Mouse (Mus musculus) MEL (cell line): ENCODE measurements around the gene Tfpi. TPM values are rescaled to one million over a fixed set of nuclear protein-coding genes. Genes with fewer than 3 reads are reported as not detected.

ENCODE experiments used
- DNase-seq: peaks from one replicate; pipeline ENCODE4 v3.0.0; 2011; ENCODE audit warnings: low read depth, low spot score
- H3K27ac ChIP-seq: 2 replicates; pipeline ENCODE4 v1.5.1; 2012; ENCODE audit warnings: low read depth, mild to moderate bottlenecking, control low read depth, low read length, moderate library complexity; ENCODE audit not compliant: control insufficient read depth
- H3K27me3 ChIP-seq, 2 experiments: fragments of 150-350 bp in 1 of 2; sonication (generic) in 1 of 2; 2 replicates each; pipeline ENCODE4 v1.6.1; 2012; ENCODE audit warnings: low read length in 2 of 2, mild to moderate bottlenecking in 2 of 2, improper control_type of control experiment in 1 of 2, moderate library complexity in 1 of 2; ENCODE audit not compliant: insufficient read depth in 2 of 2, control insufficient read depth in 1 of 2
- H3K36me3 ChIP-seq, 2 experiments: 2 replicates each; pipeline ENCODE4 v1.6.1; 2012 to 2014; ENCODE audit warnings: low read length in 2 of 2, improper control_type of control experiment in 1 of 2, inconsistent platforms in 1 of 2, mild to moderate bottlenecking in 1 of 2; ENCODE audit not compliant: insufficient read depth in 2 of 2, control insufficient read depth in 1 of 2
- H3K4me1 ChIP-seq, 2 experiments: fragments of 150-350 bp in 1 of 2; sonication (generic) in 1 of 2; 2 replicates each; pipeline ENCODE4 v1.6.1; 2012; ENCODE audit warnings: low read length in 2 of 2, improper control_type of control experiment in 1 of 2, mild to moderate bottlenecking in 1 of 2; ENCODE audit not compliant: insufficient read depth in 2 of 2, control insufficient read depth in 1 of 2
- H3K4me3 ChIP-seq, 2 experiments: fragments of 150-350 bp in 1 of 2; sonication (generic) in 1 of 2; 2 replicates each; pipeline ENCODE4 v1.5.1; 2012; ENCODE audit warnings: low read depth in 2 of 2, low read length in 2 of 2, mild to moderate bottlenecking in 2 of 2, moderate library complexity in 2 of 2, control low read depth in 1 of 2, improper control_type of control experiment in 1 of 2; ENCODE audit not compliant: control insufficient read depth in 1 of 2, insufficient read depth in 1 of 2
- H3K79me2 ChIP-seq: 2 replicates; pipeline ENCODE4 v1.6.1; 2012; ENCODE audit warnings: mild to moderate bottlenecking, low read length, moderate library complexity; ENCODE audit not compliant: control insufficient read depth, poor library complexity, insufficient read depth
- H3K9ac ChIP-seq: 2 replicates; pipeline ENCODE4 v1.6.1; 2012; ENCODE audit warnings: low read depth, mild to moderate bottlenecking, control low read depth, low read length, moderate library complexity; ENCODE audit not compliant: control insufficient read depth, poor library complexity, severe bottlenecking
- H3K9me3 ChIP-seq: fragments of 150-350 bp; sonication (generic); replicated peaks from 2 replicates; pipeline ENCODE4 v1.6.1; 2012; ENCODE audit warnings: mild to moderate bottlenecking, low read length, improper control_type of control experiment, moderate library complexity; ENCODE audit not compliant: insufficient read depth
- BHLHE40 ChIP-seq: IDR thresholded peaks from 2 replicates; pipeline ENCODE4 v1.6.1; 2012; ENCODE audit warnings: low read depth, mild to moderate bottlenecking, inconsistent platforms, low read length, improper control_type of control experiment, borderline replicate concordance
- CHD2 ChIP-seq: IDR thresholded peaks from 2 replicates; pipeline ENCODE4 v1.6.1; 2011; ENCODE audit warnings: low read length, improper control_type of control experiment
- E2F4 ChIP-seq: IDR thresholded peaks from 2 replicates; pipeline ENCODE4 v1.6.1; 2011; ENCODE audit warnings: low read depth, low read length, improper control_type of control experiment, borderline replicate concordance
- JUND ChIP-seq: IDR thresholded peaks from 2 replicates; pipeline ENCODE4 v1.6.1; 2011; ENCODE audit warnings: low read depth, mild to moderate bottlenecking, improper control_type of control experiment, low read length
- MAX ChIP-seq: IDR thresholded peaks from 2 replicates; pipeline ENCODE4 v1.6.1; 2011; ENCODE audit warnings: low read length, improper control_type of control experiment
- MEF2A ChIP-seq: IDR thresholded peaks from 2 replicates; pipeline ENCODE4 v1.6.1; 2014; ENCODE audit warnings: low read depth, mild to moderate bottlenecking, inconsistent platforms, low read length, improper control_type of control experiment; ENCODE audit not compliant: poor library complexity, insufficient replicate concordance, severe bottlenecking; ENCODE audit errors: extremely low read depth
- MXI1 ChIP-seq: IDR thresholded peaks from 2 replicates; pipeline ENCODE4 v1.6.1; 2011; ENCODE audit warnings: mild to moderate bottlenecking, low read depth, low read length, improper control_type of control experiment
- MYB ChIP-seq: IDR thresholded peaks from 2 replicates; pipeline ENCODE4 v1.6.1; 2011; ENCODE audit warnings: mild to moderate bottlenecking, low read depth, low read length, improper control_type of control experiment
- MYC ChIP-seq: IDR thresholded peaks from 2 replicates; pipeline ENCODE4 v1.6.1; 2011; ENCODE audit warnings: low read depth, mild to moderate bottlenecking, low read length, improper control_type of control experiment, moderate library complexity
- NELFE ChIP-seq: IDR thresholded peaks from 2 replicates; pipeline ENCODE4 v1.6.1; 2011; ENCODE audit warnings: low read depth, low read length, improper control_type of control experiment
- NRF1 ChIP-seq: IDR thresholded peaks from 2 replicates; pipeline ENCODE4 v1.6.1; 2014; ENCODE audit warnings: low read depth, mild to moderate bottlenecking, inconsistent platforms, low read length, improper control_type of control experiment, moderate library complexity; ENCODE audit not compliant: poor library complexity, insufficient read depth, severe bottlenecking
- POLR2AphosphoS2 ChIP-seq: IDR thresholded peaks from 2 replicates; pipeline ENCODE4 v1.6.1; 2011; ENCODE audit warnings: low read length, improper control_type of control experiment
- POLR2AphosphoS5 ChIP-seq: IDR thresholded peaks from 2 replicates; pipeline ENCODE4 v1.6.1; 2012; ENCODE audit warnings: low read depth, borderline replicate concordance, mild to moderate bottlenecking, inconsistent platforms, low read length, moderate library complexity, mixed read lengths
- RAD21 ChIP-seq: IDR thresholded peaks from 2 replicates; pipeline ENCODE4 v1.6.1; 2011; ENCODE audit warnings: mild to moderate bottlenecking, low read depth, low read length, improper control_type of control experiment
- RCOR1 ChIP-seq: IDR thresholded peaks from 2 replicates; pipeline ENCODE4 v1.6.1; 2012; ENCODE audit warnings: low read depth, mild to moderate bottlenecking, inconsistent platforms, low read length, improper control_type of control experiment
- TAL1 ChIP-seq: IDR thresholded peaks from 2 replicates; pipeline ENCODE4 v1.6.1; 2012; ENCODE audit warnings: mild to moderate bottlenecking, inconsistent platforms, low read length, moderate library complexity, mixed read lengths
- TBP ChIP-seq: IDR thresholded peaks from 2 replicates; pipeline ENCODE4 v1.8.0; 2011; ENCODE audit warnings: low read depth, low read length, improper control_type of control experiment
- USF1 ChIP-seq: IDR thresholded peaks from 2 replicates; pipeline ENCODE4 v1.6.1; 2014; ENCODE audit warnings: low read depth, mild to moderate bottlenecking, inconsistent platforms, low read length, improper control_type of control experiment, moderate library complexity
- USF2 ChIP-seq, 2 experiments: IDR thresholded peaks; 2 replicates each; pipeline ENCODE4 v1.6.1; 2011 to 2012; ENCODE audit warnings: improper control_type of control experiment in 2 of 2, low read length in 2 of 2, borderline replicate concordance in 1 of 2, inconsistent platforms in 1 of 2, low read depth in 1 of 2, mild to moderate bottlenecking in 1 of 2; ENCODE audit not compliant: insufficient read depth in 1 of 2
- ZC3H11A ChIP-seq: IDR thresholded peaks from 2 replicates; pipeline ENCODE4 v1.6.1; 2012; ENCODE audit warnings: low read depth, mild to moderate bottlenecking, inconsistent platforms, low read length, improper control_type of control experiment
- ZKSCAN1 ChIP-seq: IDR thresholded peaks from 2 replicates; pipeline ENCODE4 v1.6.1; 2012; ENCODE audit warnings: low read depth, mild to moderate bottlenecking, inconsistent platforms, low read length, improper control_type of control experiment, moderate library complexity
- polyA plus RNA-seq, 2 experiments: library from polyadenylated mRNA; stranded (reverse) in 1 of 2; unstranded in 1 of 2; fragments of >175 nt in 1 of 2; fragments of >200 nt in 1 of 2; gene quantifications; 2 replicates each; pipeline versions ENCODE4 v1.2.1 to v1.2.4; 2012; ENCODE audit warnings: low replicate concordance in 2 of 2, low read depth in 1 of 2; ENCODE audit not compliant: insufficient read length in 2 of 2, insufficient read depth in 1 of 2, missing spikeins in 1 of 2
- total RNA-seq: library from RNA; depleted of rRNA; stranded (reverse); fragments of 300-350 nt; gene quantifications from 2 replicates; pipeline ENCODE4 v1.2.3, GENCODE M21; 2012

The Tfpi gene
- total and polyA plus RNA-seq, 3 experiments = 1.1 to 2.5 TPM; not detected in 1

GRCm38 (mm10) chr2:84462411-84462810 is 14.2 kb downstream of the Tfpi start (continued):
- TF ChIP-seq RCOR1 = no peak
- no peak for TF ChIP-seq MEF2A

- TF ChIP-seq TAL1 (no peak), USF1 (no peak), BHLHE40 (no peak), CHD2 (no peak), POLR2AphosphoS2 (no peak), POLR2AphosphoS5 (no peak), NRF1 (no peak), MYB (no peak), MYC (no peak), NELFE (no peak), E2F4 (no peak)
- TF ChIP-seq, all 39 proteins: peak for 0
- H3K4me3 ChIP-seq = no peak overlapping the region
- no peak overlapping the region for H3K9ac ChIP-seq
- no peaks in the 10 kb centered on the region for H3K4me1 ChIP-seq
- no peak overlapping the region for H3K27ac ChIP-seq
- no peaks in the 10 kb centered on the region for H3K36me3 ChIP-seq
- peaks cover 2 to 7% of the 10 kb centered on the region in 2 experiments; a peak in 2 of 4 replicates for H3K27me3 ChIP-seq
- H3K9me3 ChIP-seq = no peaks in the 10 kb centered on the region
- no peaks in the 10 kb centered on the region for H3K79me2 ChIP-seq
- DNase-seq = peak; percentile 16
Measured at GRCm38 (mm10) chr2:84459651-84460177, 16.9 kb downstream of the Tfpi start.

- H3K27ac ChIP-seq = no peak overlapping the region
- peaks cover 2 to 7% of the 10 kb centered on the region in 2 experiments; a peak in 2 of 4 replicates for H3K27me3 ChIP-seq
- DNase-seq = peak; percentile 9
- H3K4me1 ChIP-seq = no peaks in the 10 kb centered on the region
- no peaks in the 10 kb centered on the region for H3K79me2 ChIP-seq
- H3K36me3 ChIP-seq = no peaks in the 10 kb centered on the region
- no peaks in the 10 kb centered on the region for H3K9me3 ChIP-seq
- no peak overlapping the region for H3K4me3 ChIP-seq
- no peak for TF ChIP-seq TBP
- TF ChIP-seq MYB = no peak
- no peak for TF ChIP-seq ZC3H11A
- TF ChIP-seq ZKSCAN1 = no peak
- TF ChIP-seq MXI1 = no peak
- no peak for TF ChIP-seq MAX
- no peak for TF ChIP-seq JUND
- no peak for TF ChIP-seq USF2 (IDR thresholded peaks at IDR 0.05; ENCODE audit: borderline replicate concordance in 1 of 2, insufficient read depth in 1 of 2, low read depth in 1 of 2, low read length in 2 of 2)
- TF ChIP-seq POLR2AphosphoS2 = no peak
- no peak for TF ChIP-seq NELFE
- TF ChIP-seq RAD21 = no peak
- no peak for TF ChIP-seq NRF1
- H3K9ac ChIP-seq = no peak overlapping the region
Measured at GRCm38 (mm10) chr2:84457221-84457620, 19.4 kb downstream of the Tfpi start.
